Mouse (Mus musculus): ENCODE results near the gene Wsb2.
"Not testable (repeated sequence)": the region's sequence is repeated elsewhere in the genome, so short reads cannot be mapped to it uniquely, and the experiment has no call there.

Wsb2 gene

DNA sequence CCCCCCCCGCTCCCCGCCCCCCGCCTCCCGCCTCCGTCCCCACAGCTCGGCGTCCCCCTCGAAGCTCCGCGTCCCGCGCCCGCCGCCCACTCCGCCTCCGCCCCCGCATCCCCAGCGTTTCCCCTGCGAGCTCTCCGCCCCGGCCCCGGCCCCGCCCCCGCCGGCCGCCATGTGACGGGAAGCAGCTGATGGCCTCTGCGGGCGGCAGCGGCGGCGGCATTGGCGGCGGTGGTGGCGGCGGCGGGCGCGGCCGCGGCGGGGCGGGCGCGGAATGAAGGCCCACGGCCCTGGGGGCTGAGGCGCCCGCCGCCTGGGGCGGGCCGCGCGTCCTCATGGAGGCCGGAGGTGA, at the start of gene Wsb2:
TSS of gene Wsb2 (plus strand) at position 176 of the 349 bp plus-strand sequence.
- peak; percentile 68 to 83 for DNase-seq (ENCODE audit: low spot score in 2 of 2)

DNA sequence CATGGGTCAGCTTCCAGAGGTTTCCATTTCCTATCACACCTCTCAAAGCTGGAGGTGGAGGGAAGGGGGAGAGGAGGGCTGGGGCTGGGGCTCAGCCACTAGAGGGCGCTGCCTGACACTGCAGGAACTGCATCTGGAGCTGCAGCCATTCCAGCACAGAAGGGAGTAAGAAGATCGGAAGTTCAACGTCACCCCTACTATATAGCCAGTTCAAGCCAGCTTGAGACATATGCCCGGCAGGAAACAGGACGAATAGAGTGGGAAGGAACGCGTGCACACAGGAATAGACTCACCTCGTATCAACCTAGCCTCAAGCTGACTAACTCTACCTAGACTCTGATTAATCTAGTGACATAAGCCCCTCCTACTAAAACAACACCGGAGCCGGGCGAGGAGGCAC, 49.4 kb upstream of the Wsb2 start:
- DNase-seq (ENCODE audit: low spot score in 2 of 2), result peak; percentile 58 to 74

DNA sequence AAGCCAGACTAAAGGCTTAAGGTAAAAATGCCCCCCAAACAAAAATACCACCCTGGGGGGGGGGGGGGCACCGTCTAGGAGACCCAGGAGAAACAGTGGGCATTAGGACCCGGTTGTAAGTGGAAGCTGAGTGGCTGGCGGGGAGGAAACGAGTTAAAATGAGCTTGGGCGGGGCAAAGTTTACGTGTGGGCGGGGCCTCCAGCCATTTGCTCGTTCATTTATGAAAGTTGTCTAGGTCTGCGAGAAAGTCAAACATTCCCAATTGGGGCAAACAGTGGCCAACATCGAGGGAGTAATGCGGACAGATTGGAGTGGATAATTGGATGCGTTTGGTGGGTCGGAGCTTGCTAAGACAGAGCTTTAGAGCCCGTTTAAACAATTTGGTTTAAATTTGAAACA, 43.7 kb upstream of the Wsb2 start:
- peak; percentile 56 to 75 for DNase-seq (ENCODE audit: low spot score in 2 of 2)

DNA sequence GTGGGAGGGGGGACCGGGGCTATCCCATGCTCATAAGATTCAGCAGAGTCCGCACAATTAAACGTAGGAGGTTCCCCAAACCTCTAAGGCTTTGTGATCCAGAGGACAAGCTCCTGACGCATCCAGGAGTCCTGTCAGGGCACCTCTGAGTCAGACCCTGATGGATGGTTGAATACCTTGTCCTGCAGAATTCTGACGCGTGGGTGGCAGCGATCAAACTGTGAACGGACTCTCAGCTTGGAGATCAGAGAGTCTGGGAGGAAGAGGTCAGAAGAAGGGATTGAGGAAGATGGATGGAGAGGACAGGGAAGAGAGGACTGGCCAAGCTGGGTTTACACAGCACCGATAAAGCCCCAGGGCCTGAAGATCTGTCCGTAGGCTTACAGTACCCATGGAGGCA, 43.2 kb upstream of the Wsb2 start:
- DNase-seq (ENCODE audit: low spot score in 2 of 2), result no peak

DNA sequence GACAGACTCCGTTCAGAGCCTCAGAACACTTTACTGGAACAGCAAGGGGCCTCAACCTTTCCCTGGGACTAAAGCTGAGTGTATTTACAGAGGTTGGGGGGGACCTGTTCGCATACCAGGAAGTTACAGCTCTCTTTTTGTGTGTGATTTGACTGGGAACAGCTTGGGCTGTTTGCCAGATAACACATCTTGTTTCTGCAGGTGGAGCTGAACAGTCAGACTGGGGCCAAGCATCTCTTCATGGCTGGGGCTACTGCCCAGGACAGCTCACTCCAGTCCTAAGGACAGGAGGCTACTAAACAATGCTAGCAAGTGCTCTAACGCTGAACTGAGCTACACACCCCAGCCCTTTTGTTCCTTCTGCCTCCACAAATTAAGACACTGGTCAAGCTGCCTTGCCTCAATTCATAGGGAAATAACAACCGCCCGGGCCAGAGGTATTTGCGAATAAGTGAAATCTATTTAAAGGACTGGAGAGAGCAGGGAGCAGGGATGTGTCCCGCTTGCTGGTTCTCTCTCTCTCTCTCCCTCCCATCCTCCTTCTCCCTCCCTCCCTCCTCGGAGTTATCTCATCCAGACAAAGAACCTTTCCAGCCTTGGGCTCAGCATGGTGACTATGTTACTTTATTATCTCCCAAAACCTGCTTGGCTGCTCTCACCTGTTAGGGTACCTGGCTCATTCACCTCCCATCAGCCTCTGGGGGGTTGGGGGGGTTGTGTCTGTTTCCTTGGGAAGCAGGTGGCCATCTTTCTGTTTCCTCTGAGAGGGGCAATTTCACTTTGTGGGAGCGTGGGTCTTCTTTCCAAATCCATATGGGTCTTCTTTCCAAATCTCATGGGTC, 42.3 kb upstream of the Wsb2 start:
- peak in 1 of 2 experiments; percentile 48 for DNase-seq (ENCODE audit: low spot score in 2 of 2)

DNA sequence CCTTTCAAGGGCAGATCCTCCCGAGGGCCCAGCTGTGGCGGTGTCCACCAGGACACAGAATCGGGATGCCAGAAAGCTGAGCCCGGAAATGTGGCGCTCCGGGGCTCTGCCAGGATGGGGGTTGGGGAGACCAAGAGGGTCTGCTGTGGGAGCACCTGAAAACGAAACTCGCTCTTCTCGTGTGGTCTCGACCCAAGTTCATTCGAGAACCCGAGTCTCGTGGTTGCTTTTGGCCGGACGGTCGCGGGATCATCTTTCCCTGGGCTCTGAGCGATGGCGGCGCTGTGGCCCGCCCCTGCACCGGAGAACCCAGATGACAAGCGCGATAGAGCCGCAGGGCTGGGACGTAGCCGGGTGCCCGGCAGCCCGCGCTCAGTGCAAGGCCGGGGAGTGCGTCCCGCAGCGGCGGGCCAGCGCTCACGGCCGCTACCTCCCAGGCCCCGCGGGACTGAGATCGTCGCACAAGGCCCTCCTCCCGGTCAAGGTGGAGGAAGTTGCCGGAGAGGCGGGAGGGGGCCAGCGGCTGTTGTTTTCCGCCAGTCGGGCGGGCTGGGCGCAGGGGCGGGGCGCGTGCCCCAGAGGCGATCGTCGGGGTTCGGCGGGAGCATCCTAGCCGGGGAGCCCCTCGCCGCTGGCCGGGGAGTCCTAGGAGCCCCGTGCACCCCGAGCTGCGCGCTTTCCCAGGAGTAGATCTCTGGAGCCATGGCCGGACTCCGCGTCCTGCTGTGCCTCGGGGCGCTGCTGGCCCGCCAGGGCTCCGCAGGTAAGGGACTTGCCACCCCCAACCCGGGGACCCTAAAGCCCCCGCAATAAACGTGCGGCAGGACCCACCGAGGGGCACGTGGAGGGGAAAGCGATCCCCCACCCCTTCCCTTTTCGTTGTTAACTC, 38.1 kb upstream of the Wsb2 start, which contains the start of gene Vsig10:
TSS of gene Vsig10 (plus strand) at position 343 of the 889 bp plus-strand sequence.
- DNase-seq (ENCODE audit: low spot score in 2 of 2), result peak; percentile 74 to 75

DNA sequence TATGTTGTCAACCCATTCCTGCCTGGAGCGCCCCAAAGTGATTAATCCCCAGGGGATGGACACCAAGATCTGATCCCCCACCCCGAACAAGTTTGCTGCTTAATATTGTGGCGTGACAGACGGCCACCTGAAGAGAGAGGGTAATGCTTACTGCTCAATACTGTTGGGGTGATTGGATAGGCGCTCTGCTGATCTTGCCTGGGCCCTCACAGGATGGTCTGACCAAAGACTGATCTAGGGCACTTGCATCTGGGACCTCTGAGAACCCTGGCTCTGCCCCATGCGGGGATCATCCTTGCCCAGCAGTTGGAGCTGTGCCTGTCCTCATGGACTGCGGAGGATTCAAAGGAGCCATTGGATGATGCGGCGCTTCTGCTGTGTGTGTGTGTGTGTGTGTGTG, 33.4 kb upstream of the Wsb2 start:
- DNase-seq (ENCODE audit: low spot score in 2 of 2), result no peak

DNA sequence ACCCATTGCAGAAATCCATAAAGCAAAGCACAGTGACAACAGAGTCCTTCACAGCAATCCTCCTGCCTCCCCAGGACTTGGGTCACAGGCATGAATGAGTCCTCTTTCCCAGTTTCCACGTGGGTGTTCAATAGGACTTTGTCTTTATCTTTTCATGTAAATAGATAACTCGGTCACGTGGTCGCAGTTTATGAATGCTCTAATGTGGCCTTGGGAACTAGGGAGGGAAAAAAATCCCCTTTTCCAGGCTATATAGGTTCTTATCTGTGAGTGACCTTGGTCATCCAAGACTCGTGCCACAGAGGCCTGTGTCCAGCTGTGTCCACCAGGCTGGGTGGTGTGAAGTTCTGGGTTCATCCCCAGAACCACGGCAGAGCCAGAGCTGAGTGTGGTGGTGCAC, 30.7 kb upstream of the Wsb2 start:
- no peak for DNase-seq (ENCODE audit: low spot score in 2 of 2)

DNA sequence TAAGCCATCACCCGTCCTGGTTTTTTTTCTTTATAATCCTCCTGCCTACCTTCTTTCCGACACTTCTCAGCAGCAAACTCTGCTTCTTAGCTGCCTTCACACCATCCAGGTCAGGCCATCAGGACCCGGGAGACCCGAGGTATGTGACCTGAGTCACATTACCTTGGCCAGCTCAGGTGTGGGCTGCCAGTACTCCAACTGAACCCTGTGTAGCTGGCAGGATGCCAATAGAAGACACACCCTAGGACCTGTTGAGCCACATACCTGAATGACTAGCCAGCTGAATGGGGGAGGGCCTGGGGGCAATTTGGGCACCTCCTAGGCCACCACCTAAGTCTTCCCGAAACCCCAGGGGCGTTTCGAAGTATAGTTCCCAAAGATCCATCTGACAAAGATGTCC, 26.6 kb upstream of the Wsb2 start:
- DNase-seq (ENCODE audit: low spot score in 2 of 2), result peak; percentile 69 to 74

DNA sequence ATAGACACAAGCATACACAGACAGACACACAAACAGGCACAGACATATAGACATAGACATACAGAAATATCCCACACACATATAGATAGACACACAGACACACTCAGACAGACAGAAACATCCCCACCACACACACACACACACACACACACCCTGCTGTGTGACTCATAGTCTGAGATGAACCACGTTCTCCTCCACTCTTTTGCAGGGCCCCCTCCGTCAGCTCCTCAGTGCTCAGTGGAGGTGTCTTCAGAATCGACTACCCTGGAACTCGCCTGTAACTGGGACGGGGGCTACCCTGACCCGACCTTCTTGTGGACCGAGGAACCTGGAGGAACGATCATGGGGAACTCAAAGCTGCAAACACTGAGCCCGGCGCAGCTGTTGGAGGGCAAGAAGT, 19.1 kb upstream of the Wsb2 start:
- no peak for DNase-seq (ENCODE audit: low spot score in 2 of 2)

DNA sequence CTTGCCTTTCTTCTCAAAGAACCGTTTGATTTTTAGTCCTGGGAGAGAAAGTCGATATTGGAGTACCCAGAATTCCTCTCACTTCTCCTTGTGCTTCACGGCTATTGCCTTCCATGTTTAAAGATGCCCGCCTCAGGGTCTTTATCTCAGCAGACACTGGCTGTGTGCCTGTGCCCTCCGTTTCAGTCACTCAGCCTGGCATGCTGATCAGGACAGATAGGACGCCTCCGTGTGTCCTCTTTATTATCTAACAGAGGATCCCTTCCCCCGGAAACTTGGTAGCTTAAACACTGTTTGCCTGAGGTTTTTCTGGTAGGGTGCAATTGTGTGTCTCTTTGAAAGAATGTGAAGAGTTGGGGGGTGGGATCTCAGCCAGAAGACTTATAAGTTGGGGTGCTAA, 18.6 kb upstream of the Wsb2 start:
- no peak for DNase-seq (ENCODE audit: low spot score in 2 of 2)

DNA sequence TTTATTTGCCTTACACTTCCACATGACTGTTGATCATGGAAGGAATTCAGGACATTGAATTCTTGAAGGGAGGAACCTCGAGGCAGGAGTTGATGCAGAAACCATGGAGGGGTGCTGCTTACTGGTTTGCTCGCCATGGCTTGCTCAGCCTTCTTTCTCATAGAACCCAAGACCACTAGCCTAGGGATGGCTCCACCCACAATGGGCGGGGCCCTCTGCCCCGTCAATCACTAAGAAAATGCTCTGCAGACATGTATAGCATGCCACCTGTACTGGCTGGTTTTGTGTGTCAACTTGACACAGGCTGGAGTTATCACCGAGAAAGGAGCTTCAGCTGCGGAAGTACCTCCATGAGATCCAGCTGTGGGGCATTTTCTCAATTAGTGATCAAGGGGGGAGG, 17.0 kb upstream of the Wsb2 start:
- DNase-seq (ENCODE audit: low spot score in 2 of 2), result no peak

DNA sequence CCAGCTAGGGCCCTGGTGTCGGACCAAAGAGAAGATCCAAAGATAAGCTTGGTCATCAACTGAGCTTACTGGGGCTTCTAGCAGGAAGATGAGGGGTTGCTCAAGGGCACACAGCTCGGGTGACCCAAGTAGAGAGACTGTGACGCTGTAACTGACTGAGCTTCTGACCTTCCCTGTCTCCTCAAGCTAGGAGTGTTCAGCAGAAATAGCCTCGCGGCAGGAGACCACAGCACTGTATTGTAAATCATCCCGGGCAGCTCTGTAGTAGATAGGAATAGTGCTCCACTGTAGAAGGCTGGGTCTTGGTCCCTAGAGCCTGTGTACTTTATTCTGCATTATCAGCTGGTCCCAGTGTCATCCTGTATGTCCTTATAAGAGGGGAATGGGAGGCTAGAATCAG, 15.2 kb upstream of the Wsb2 start:
- DNase-seq (ENCODE audit: low spot score in 2 of 2), result no peak

DNA sequence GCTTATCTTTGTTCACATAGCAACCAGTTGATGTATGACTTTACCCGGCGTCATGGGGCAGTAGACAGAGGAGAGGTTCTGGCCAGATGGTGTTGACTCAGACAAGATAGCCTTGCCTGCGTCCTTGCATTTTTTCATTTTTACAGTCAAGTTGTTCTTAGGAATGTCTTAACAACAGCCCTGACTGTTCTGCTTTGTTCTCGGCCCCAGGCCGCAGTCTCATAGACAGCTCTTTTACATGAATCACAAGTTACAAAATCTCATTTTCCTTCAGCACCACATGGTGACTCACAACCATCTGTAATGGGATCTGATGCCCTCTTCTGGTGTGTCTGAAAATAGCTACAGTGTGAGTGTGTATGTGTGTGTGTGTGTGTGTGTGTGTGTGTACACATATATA, 12.6 kb upstream of the Wsb2 start:
- DNase-seq (ENCODE audit: low spot score in 2 of 2), result not testable (repeated sequence)

DNA sequence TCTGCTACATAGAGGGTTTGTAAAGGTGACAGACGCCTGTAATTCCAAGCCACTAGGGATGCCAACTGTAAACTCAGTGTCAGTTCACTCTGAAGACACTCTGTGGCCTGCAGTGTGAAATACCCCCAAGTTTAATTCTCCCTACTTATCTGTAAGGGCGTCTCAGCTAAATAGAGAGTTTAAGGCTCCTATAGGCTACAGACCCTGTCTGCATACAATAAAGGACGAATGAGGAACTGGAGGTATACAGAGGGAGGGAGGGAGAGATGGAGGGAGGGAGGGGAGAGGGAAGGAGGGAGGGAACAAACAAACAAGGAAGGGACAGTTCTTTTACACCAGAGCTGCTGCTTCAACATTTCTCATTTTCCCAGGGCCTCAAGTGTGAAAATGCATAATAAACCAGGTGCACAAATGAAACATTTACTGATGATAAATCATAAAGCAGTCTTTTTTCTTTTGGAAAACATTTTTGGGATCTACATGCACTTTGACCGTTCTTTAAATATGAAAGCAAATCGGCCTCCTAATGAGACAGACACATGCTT, 11.6 kb upstream of the Wsb2 start:
- DNase-seq (ENCODE audit: low spot score in 2 of 2), result no peak

DNA sequence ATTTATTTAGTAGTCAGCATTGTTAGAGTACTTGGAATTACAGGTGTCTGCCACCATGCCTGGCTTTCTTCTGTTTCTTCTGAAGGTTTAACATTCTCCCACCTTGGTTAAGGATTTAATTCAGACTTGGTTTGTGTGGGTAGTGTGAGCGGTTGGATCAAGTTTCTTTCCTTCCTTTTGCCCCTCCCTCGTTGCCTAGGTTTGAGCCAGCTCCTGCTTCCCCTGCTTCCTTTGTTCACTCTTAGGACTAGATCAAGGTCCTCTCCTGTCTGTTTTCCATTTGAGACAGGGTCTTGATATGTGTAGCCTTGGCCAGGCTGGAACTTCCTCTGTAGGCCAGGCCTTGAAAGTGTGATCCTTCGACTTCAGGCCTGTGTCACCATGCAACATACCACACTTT, 10.8 kb upstream of the Wsb2 start:
- DNase-seq (ENCODE audit: low spot score in 2 of 2), result no peak

DNA sequence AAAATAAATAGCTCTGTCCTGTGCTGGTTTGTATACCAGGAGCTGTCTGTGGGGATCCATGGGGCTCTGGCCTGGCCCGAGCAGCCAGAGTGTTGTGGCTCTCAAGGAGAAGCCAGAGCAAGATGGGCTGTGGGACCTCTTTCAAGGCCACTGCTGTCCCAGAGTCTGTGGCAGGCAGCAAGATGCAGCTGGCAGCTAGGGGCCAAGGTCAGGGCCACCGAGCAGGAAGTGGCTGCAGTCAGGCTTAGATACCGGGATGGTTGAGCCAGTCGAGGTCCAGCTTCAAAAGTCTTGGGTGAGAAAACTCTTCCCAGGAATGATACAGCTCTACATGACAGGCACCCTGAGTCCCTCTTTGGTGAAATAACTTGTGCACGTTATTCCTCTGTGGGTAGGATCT, 10.1 kb upstream of the Wsb2 start:
- DNase-seq (ENCODE audit: low spot score in 2 of 2), result no peak

DNA sequence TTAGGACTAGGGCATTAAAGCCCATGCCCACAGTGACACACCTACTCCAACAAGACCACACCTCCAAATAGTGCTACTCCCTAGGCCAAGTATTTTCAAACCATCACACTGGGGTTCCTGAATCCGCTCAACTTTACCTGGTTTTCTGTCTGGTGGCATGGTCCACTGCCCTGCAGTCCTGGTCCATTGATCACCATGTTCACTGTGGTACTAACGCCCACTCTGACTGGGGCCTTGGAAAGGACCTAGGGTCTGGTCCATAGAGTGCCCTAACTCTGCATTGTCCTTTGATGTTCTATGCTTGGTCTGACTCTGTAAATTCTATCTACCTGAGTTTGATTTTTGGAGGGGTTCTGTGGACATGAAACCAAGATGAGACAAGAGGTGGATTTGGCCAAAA, 9.3 kb upstream of the Wsb2 start:
- DNase-seq (ENCODE audit: low spot score in 2 of 2), result no peak

DNA sequence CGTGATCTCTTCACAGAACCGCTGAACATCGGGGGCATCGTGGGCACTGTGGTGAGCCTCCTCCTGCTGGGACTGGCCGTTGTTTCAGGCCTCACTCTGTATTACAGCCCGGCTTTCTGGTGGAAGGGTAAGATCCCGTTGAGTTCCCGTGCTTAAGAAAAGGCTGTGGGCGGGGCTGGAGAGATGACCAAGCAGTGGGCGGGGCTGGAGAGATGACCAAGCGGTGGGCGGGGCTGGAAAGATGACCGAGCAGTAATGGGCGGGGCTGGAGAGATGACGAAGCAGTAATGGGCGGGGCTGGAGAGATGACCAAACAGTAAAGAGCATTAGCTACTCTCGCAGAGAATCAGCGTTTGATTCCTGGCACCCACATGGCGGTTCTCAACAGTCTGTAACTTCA, 8.8 kb upstream of the Wsb2 start:
- peak; percentile 62 to 66 for DNase-seq (ENCODE audit: low spot score in 2 of 2)

DNA sequence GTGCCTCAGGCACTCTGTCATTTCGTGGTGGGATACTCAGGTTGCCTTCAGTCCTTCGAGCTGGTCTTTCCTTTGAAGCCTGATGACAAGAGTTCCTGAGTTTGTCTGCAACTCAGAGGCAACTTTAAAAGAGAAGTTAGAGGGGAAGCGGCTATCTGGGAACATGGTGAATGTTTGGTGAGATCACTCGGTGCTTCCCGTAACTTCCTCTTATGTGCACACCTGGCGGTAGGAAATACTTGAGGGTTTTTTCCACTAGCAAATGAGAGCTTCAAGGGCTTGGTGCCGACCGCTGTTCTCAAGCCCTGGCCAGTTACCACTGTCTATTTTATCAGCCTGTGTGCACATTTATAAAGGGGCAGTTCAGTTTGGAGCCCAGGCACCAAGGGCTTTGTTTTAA, 3.0 kb upstream of the Wsb2 start:
- no peak for DNase-seq (ENCODE audit: low spot score in 2 of 2)

DNA sequence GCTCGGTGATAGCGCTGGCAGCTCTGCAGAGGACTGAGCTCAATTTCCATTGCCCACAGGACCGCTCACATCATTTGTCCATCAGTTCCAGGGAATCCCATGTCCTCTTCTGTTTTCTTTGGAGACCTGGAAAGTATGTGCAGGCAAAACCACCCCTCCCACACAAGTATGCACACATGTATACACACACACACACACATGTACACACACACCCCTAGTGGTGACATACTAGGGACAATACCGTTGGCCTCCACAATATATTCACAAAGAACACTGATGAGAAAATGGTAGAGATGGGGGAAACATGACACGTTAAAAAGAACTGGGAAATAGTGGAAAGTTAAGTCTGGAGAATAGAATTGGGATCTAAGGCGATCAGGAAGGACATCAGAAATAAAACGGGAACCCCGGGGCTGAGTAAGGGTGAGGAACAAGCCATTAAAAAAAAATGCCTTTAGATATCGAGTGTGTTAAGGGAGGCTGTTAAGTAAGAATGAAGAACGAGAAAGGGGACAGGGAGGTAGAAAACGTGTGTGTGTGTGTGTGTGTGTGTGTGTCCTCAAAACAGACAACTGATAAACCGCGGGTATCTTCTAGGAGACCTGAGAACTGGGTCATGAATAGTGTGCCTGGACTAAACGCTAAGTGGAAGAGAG, 1.3 kb upstream of the Wsb2 start:
- no peak for DNase-seq (ENCODE audit: low spot score in 2 of 2)

Data from urinary bladder, postnatal 36 days (tissue).